Mouse (Mus musculus): Measurements from ENCODE around the gene Adamts8. TPM values are rescaled to one million over a fixed set of nuclear protein-coding genes. Genes with fewer than 3 reads are reported as not detected.

The Adamts8 gene
- polyA plus RNA-seq, 1 experiment from 2014 or later, result 4.1 TPM

GRCm38 (mm10) chr9:30949971-30950370 lies 7.6 kb downstream of the Adamts8 start:
- Histone ChIP-seq H3K27me3 (replicated peaks; ENCODE audit: control insufficient read depth, insufficient read depth, low read length) (0 out of 2 replicates have a peak, but pooled peaks cover 4% of the 10 kb centered on the region), H3K27ac (ENCODE audit: low read depth, low read length) (no peak overlapping the region), H3K9me3 (ENCODE audit: control insufficient read depth) (no peaks in the 10 kb centered on the region), H3K36me3 (ENCODE audit: control insufficient read depth, insufficient read depth) (no peaks in the 10 kb centered on the region), H3K4me1 (replicated peaks; ENCODE audit: control insufficient read depth, insufficient read depth, low read length) (no peaks in the 10 kb centered on the region), H3K9ac (ENCODE audit: low read depth, low read length) (no peak overlapping the region), H3K4me3 (ENCODE audit: low read depth, low read length) (no peak overlapping the region), H3K4me2 (replicated peaks; ENCODE audit: low read depth) (no peak overlapping the region)
- 73% methylated on average over 4 of the region's 4 CpGs for WGBS
- no peak for TF ChIP-seq CTCF (IDR thresholded peaks at IDR 0.05; ENCODE audit: low read depth)
- no peak for ATAC-seq

GRCm38 (mm10) chr9:30950592-30950991 lies 8.2 kb downstream of the Adamts8 start:
- Histone ChIP-seq H3K4me1 (replicated peaks; ENCODE audit: control insufficient read depth, insufficient read depth, low read length) (no peaks in the 10 kb centered on the region), H3K27ac (ENCODE audit: low read depth, low read length) (no peak overlapping the region), H3K4me2 (replicated peaks; ENCODE audit: low read depth) (no peak overlapping the region), H3K27me3 (replicated peaks; ENCODE audit: control insufficient read depth, insufficient read depth, low read length) (0 out of 2 replicates have a peak, but pooled peaks cover 4% of the 10 kb centered on the region), H3K4me3 (ENCODE audit: low read depth, low read length) (no peak overlapping the region), H3K9ac (ENCODE audit: low read depth, low read length) (no peak overlapping the region), H3K36me3 (ENCODE audit: control insufficient read depth, insufficient read depth) (no peaks in the 10 kb centered on the region), H3K9me3 (ENCODE audit: control insufficient read depth) (no peaks in the 10 kb centered on the region)
- WGBS, result 66% methylated on average over 4 of the region's 4 CpGs
- ATAC-seq, result no peak
- TF ChIP-seq CTCF (IDR thresholded peaks at IDR 0.05; ENCODE audit: low read depth), result no peak

- TF ChIP-seq CTCF (IDR thresholded peaks at IDR 0.05; ENCODE audit: low read depth), result no peak
- no peak for ATAC-seq
- no peak overlapping the region for H3K4me2 ChIP-seq (replicated peaks; ENCODE audit: low read depth)
- H3K4me3 ChIP-seq (ENCODE audit: low read depth, low read length), result no peak overlapping the region
- no peak overlapping the region for H3K27ac ChIP-seq (ENCODE audit: low read depth, low read length)
- no peak overlapping the region for H3K9ac ChIP-seq (ENCODE audit: low read depth, low read length)
- no peaks in the 10 kb centered on the region for H3K36me3 ChIP-seq (ENCODE audit: control insufficient read depth, insufficient read depth)
- no peaks in the 10 kb centered on the region for H3K9me3 ChIP-seq (ENCODE audit: control insufficient read depth)
- no peaks in the 10 kb centered on the region for H3K27me3 ChIP-seq (replicated peaks; ENCODE audit: control insufficient read depth, insufficient read depth, low read length)
- 80% methylated on average over 5 of the region's 5 CpGs for WGBS
- H3K4me1 ChIP-seq (replicated peaks; ENCODE audit: control insufficient read depth, insufficient read depth, low read length), result no peaks in the 10 kb centered on the region
Measured at GRCm38 (mm10) chr9:30951461-30951860, 9.1 kb downstream of the Adamts8 start.

GRCm38 (mm10) chr9:30953287-30953686 lies 10.9 kb downstream of the Adamts8 start:
- Histone ChIP-seq H3K36me3 (ENCODE audit: control insufficient read depth, insufficient read depth) (no peaks in the 10 kb centered on the region), H3K4me2 (replicated peaks; ENCODE audit: low read depth) (no peak overlapping the region), H3K27me3 (replicated peaks; ENCODE audit: control insufficient read depth, insufficient read depth, low read length) (no peaks in the 10 kb centered on the region), H3K4me3 (ENCODE audit: low read depth, low read length) (no peak overlapping the region), H3K9ac (ENCODE audit: low read depth, low read length) (no peak overlapping the region), H3K27ac (ENCODE audit: low read depth, low read length) (no peak overlapping the region), H3K9me3 (ENCODE audit: control insufficient read depth) (no peaks in the 10 kb centered on the region), H3K4me1 (replicated peaks; ENCODE audit: control insufficient read depth, insufficient read depth, low read length) (no peaks in the 10 kb centered on the region)
- no peak for ATAC-seq
- 56% methylated on average over 8 of the region's 8 CpGs for WGBS
- TF ChIP-seq CTCF (IDR thresholded peaks at IDR 0.05; ENCODE audit: low read depth), result peak; percentile 68

GRCm38 (mm10) chr9:30955246-30955645 lies 12.9 kb downstream of the Adamts8 start:
- Histone ChIP-seq H3K36me3 (ENCODE audit: control insufficient read depth, insufficient read depth) (no peaks in the 10 kb centered on the region), H3K4me3 (ENCODE audit: low read depth, low read length) (no peak overlapping the region), H3K4me2 (replicated peaks; ENCODE audit: low read depth) (no peak overlapping the region), H3K4me1 (replicated peaks; ENCODE audit: control insufficient read depth, insufficient read depth, low read length) (no peaks in the 10 kb centered on the region), H3K27me3 (replicated peaks; ENCODE audit: control insufficient read depth, insufficient read depth, low read length) (no peaks in the 10 kb centered on the region), H3K27ac (ENCODE audit: low read depth, low read length) (no peak overlapping the region), H3K9me3 (ENCODE audit: control insufficient read depth) (no peaks in the 10 kb centered on the region), H3K9ac (ENCODE audit: low read depth, low read length) (no peak overlapping the region)
- no peak for ATAC-seq
- no peak for TF ChIP-seq CTCF (IDR thresholded peaks at IDR 0.05; ENCODE audit: low read depth)
- WGBS, result 84% methylated on average over 9 of the region's 9 CpGs

GRCm38 (mm10) chr9:30963780-30964179 lies 21.4 kb downstream of the Adamts8 start:
- H3K27me3 ChIP-seq (replicated peaks; ENCODE audit: control insufficient read depth, insufficient read depth, low read length), result no peaks in the 10 kb centered on the region
- TF ChIP-seq CTCF (IDR thresholded peaks at IDR 0.05; ENCODE audit: low read depth), result no peak
- WGBS, result 71% methylated on average over 4 of the region's 4 CpGs
- no peak overlapping the region for H3K4me2 ChIP-seq (replicated peaks; ENCODE audit: low read depth)
- no peaks in the 10 kb centered on the region for H3K9me3 ChIP-seq (ENCODE audit: control insufficient read depth)
- no peaks in the 10 kb centered on the region for H3K4me1 ChIP-seq (replicated peaks; ENCODE audit: control insufficient read depth, insufficient read depth, low read length)
- no peaks in the 10 kb centered on the region for H3K36me3 ChIP-seq (ENCODE audit: control insufficient read depth, insufficient read depth)
- H3K27ac ChIP-seq (ENCODE audit: low read depth, low read length), result no peak overlapping the region
- H3K4me3 ChIP-seq (ENCODE audit: low read depth, low read length), result no peak overlapping the region
- ATAC-seq, result no peak
- H3K9ac ChIP-seq (ENCODE audit: low read depth, low read length), result no peak overlapping the region

GRCm38 (mm10) chr9:30964685-30965084 lies 22.3 kb downstream of the Adamts8 start:
- ATAC-seq, result no peak
- H3K4me1 ChIP-seq (replicated peaks; ENCODE audit: control insufficient read depth, insufficient read depth, low read length), result no peaks in the 10 kb centered on the region
- no peaks in the 10 kb centered on the region for H3K27me3 ChIP-seq (replicated peaks; ENCODE audit: control insufficient read depth, insufficient read depth, low read length)
- H3K27ac ChIP-seq (ENCODE audit: low read depth, low read length), result no peak overlapping the region
- no peak for TF ChIP-seq CTCF (IDR thresholded peaks at IDR 0.05; ENCODE audit: low read depth)
- WGBS, result 48% methylated on average over 10 of the region's 10 CpGs
- no peak overlapping the region for H3K4me3 ChIP-seq (ENCODE audit: low read depth, low read length)
- H3K4me2 ChIP-seq (replicated peaks; ENCODE audit: low read depth), result no peak overlapping the region
- no peak overlapping the region for H3K9ac ChIP-seq (ENCODE audit: low read depth, low read length)
- H3K36me3 ChIP-seq (ENCODE audit: control insufficient read depth, insufficient read depth), result no peaks in the 10 kb centered on the region
- H3K9me3 ChIP-seq (ENCODE audit: control insufficient read depth), result no peaks in the 10 kb centered on the region

All from intestine, postnatal 0 days (tissue).